Mouse (Mus musculus) MEL (cell line): Measurements from ENCODE around the gene Isg20l2.

ENCODE experiments used
- EP300 ChIP-seq, 2 experiments: IDR thresholded peaks; 2 replicates each; pipeline ENCODE4 v1.6.1; 2011; ENCODE audit warnings: improper control_type of control experiment in 2 of 2, low read length in 2 of 2, low read depth in 1 of 2, mild to moderate bottlenecking in 1 of 2
- SMC3 ChIP-seq: IDR thresholded peaks from 2 replicates; pipeline ENCODE4 v1.6.1; 2011; ENCODE audit warnings: low read depth, low read length, improper control_type of control experiment
- ZC3H11A ChIP-seq: IDR thresholded peaks from 2 replicates; pipeline ENCODE4 v1.6.1; 2012; ENCODE audit warnings: low read depth, mild to moderate bottlenecking, inconsistent platforms, low read length, improper control_type of control experiment

DNA sequence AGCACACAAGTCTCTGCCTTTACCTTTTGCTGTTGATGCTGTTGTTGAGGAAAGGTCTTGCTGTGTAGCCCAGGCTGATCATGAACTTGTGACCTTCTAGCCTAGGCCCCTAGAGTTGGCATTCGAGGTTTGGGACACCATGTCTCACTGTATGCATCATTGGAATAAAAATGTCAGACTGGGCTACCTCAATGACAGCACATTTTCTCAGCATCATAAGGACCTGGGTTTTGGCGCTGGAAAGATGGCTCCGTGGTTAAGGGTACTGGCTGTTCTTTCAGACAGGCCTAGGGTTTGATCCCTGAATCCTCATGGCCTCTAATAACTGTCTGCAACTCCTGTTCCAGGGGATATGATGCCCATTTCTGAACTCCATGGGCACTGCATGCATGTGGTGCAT is 30.3 kb upstream of the Isg20l2 start:
- no peak for TF ChIP-seq ZC3H11A
- no peak for TF ChIP-seq EP300 (IDR thresholded peaks at IDR 0.05; ENCODE audit: low read depth in 1 of 2, low read length in 2 of 2)
- TF ChIP-seq SMC3, result no peak
